Mouse (Mus musculus): ENCODE data around the gene Rab4a.

Rab4a gene

DNA sequence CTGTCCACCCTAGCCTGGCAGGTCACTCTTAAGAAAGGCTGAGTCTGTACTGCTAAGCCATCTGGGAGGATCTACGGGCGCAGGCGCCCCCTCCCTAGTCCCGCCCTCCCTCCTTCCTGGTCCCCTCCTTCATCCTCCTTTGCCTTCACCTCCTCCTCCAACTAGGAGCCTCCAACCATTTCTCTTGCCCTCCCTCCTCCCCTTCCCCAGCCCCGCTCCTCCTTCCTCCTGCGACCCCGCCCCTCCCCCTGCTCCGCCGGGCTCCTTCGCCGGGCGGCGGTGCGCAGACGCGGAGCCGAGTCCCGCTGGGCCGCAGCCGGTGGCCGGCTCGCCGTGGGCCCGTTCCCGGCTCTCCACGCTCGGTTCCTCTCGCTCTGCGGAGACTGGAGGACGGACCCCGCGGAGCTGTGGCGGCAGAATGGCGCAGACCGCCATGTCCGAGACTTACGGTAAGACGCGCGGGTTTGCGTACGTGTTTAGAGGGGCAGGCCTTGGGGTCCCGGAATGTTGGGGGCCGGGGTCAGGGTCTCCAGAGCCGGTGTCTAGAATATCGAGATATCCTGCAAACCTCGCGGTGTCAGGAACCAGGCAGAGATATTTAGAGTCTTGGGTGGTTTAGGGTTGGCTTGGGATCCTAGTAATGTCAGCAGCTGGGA, at the start of gene Rab4a:
TSS of gene Rab4a (plus strand) at position 268 of the 656 bp plus-strand sequence.
- DNase-seq, result peak; percentile 86

DNA sequence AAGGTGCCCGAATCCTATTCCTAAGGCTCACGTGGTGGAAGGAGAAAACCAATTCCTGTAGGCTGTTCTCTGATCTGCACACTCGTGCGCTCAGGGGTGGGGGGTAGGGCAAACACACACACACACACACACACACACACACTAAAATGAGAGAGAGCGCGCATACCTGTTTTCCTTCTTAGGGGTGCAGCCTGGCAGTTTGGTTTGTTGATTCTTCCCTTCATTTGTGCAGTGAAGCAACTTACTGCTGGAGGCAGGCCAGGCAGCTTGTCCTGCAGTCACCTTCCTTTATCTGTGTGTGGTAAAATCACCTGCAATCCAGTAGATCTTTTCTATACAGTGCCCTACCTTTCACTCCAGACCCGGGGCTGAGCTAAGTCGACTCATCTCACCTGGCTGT, 48.9 kb upstream of the Rab4a start:
- DNase-seq, result no peak

DNA sequence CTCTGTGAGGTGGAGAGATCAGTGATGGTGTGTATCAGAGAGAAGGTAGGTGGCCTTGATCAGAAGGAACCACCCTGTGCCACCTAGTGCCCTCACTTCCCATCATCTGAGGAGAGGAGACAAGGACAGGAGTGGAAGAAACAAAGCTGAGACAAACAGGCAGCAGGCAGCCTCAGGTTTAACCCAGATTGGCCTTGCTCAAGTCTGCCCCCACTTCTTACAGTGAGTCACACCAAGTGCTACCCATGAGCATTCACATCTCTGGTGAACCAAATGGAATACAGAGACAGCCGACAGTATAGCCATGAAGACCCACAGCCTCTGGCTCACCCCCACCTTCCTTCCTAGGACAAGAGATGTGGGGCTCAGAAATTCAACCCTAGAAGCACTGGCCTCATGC, 46.9 kb upstream of the Rab4a start:
- DNase-seq, result no peak

DNA sequence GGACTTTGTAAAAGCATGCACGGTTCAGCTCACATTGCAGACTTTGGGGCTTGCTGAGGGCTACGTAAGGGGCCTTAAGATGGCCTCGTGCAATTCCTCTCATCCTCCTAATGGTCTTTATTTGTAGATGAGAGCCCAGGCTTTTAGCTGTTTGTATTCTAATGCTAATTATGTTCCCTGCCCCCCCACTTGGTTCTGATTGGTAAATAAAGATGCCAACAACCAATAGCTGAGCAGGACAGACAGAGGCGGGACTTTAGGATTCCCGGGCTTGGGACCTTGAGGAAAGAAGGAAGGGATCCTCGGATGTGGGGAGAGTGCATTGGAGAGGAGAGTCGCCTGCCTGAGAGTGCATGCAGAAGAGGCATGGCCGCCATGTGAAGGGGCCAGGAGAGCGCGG, 45.9 kb upstream of the Rab4a start:
- no peak for DNase-seq

DNA sequence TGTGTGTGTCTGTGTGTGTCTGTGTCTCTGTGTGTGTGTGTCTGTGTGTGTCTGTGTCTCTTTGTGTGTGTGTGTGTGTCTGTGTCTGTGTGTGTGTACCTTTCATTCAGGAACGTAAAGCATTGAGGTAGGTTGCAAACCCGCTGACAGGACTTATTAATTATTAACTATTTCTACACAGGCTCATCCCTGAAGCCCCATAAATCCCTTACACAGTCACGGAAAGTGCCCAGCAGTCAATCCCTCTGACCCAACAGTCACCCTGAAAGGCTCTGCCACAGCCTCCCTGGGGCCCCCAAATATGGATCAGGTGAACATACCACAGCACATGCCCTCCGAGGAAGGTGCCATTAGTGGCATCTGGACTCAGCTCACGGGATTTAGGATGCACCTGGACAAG, 45.2 kb upstream of the Rab4a start:
- no peak for DNase-seq

DNA sequence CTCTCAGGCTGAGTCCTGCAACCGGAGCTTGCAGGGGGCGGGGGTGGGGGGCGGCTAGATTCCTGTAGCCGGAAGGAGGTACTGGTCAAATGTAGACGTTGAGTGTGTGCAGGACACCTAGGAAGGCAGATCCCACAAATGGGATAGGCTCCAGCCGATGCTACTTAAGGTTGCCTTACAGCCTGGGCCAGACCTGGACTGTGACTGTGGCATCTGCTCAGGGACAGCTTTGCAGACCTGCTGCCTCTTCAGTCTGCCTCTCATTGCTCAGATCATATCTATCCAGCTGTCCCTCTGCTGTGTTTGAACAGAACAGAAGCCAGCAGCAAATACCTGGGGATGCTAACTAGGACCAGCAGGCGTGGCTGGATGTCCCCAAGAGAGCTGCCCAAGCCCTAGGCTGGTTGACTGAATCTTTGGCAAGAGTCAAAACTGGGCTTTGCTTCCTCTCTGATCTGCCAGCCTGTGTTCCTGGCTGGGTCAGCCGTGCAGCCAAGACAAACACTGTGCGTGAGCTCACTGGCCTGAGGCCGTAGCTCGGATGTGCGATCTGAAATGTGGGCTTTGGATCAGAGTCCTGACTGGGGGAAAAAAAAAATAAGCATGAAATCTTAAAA, 44.4 kb upstream of the Rab4a start:
- peak; percentile 47 for DNase-seq

DNA sequence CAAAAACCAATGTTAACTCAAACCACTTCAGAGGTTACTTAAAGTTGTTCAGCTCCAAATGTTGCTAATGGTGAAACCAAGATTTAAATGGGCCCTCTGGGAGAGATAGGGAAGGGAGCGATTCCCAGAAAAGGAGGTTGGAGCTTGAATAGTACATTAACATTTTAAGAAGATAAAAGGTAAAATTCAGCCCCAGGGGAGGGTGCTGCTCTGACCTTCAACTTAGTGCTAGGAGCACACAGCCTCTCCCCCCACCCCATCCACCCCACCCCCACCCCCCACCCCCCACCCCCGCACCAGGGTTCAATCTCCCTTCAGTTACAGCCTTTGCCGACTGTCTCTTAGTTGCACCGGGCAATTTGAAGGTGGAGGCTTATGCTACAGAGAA, 43.9 kb upstream of the Rab4a start:
- no peak for DNase-seq

DNA sequence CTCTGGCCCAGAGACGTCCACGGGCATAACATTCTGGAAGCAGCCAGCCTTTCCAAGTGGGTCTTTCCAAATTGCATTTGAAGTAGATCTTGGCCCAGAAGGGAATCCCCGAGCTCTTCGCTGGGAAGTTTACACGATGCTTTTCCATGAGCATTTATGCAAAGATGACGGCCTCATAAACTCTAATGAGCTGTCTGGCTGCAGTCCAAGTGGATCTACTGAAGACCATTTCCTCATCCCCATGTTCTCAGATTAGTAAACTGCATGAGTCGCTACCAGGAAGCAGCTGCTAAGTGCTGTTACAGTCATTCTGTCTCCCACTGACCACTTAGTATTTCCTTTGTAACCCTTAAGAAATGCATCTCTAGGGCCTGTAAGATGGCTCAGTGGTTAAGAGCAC, 42.4 kb upstream of the Rab4a start:
- DNase-seq, result no peak

DNA sequence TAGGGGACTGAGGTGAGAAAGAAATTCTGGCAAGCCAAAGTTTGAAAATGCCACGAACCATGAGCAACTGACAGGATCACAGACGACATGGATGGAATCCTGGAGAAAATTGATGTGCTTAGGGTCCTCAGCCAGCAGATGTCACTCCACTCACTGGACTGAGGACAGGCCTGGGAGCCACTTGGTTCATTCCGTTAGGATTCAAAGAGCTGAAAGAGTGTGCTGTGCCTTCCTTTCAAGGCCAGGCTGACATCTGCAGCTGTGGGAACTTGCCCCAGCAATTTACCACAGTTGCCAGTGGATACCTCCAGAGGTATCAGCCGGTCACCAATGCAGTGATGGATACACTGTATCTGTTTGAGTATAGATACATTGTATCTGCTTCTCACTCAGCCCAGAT, 41.1 kb upstream of the Rab4a start:
- DNase-seq, result peak; percentile 39

DNA sequence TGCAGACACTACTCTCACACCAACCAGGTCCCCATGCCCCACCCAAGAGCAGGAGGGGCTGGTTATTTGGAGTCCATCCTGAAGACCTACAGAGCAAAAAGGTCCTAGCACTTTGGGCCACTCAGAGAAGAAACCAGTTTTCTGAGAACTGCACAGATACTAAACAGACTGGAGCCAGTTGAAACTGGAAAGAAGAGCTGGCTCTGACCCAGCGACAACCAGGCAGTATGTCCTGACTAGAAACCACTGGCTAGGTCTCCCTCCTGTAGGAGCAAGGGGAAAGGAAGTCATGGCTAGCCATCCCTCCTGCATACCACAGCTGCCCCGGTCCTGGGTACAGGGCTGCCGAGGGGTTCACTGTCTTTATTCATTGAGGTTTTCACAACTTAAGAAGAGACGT, 39.3 kb upstream of the Rab4a start:
- no peak for DNase-seq

DNA sequence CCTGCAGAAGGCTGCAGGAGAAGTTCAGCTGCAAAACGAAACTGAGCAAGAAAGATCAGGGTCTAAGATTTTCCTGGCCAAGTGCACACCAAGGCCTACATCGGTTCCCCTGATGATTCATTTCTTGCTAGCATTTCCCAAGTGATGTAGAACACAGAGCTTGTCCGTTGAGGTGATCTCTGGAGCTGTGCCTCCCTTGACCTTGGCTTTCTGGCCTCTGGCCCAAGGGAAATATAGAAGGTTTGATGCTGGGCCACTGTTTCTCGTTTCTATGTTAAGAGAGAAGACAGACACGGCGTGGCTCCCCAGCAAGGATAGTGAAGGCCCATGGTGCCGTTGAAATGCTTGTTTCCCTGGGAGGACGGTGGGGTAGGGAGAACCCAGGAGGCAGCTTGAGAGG, 37.9 kb upstream of the Rab4a start:
- DNase-seq, result no peak

DNA sequence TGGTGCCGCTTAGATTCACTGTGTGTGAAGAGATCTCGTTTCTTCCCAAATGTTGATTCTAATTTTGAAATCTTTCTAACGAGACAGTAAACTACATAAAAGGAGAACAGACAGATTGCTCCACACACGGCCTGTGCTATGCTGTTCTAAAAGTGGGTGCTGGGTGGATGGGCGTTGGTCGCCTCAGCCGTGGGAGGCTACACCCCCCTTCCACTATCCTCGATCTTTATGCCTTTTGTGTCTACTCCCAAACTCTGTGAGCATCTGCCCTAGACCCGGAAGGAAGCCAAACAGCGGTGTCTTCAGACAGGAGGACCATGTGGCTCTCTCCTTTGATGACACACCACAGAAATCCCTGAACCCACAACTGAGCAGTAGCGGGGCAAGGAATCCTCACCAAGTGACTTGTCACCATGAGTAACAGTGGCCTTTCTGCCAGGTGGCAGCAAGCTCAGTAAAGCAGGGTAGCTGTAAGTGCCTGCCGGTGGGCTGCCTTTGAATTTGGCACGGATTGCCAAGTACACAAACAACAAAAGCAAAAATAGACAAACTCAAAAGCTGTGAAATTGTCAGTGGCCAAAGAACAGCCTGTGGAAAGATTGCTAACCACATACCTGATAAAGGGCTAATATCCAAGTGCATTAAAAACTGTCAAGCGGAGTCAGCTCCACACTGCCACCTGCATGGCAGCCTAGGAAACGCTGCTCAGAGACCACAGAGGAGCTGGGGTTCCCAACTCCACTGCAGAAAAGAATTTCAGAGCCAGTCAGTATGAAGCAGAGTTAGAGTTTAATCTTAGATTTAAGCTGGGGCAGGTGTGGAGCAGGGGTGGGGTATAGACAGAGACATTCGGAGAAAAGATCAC, 37.1 kb upstream of the Rab4a start:
- peak; percentile 54 for DNase-seq

DNA sequence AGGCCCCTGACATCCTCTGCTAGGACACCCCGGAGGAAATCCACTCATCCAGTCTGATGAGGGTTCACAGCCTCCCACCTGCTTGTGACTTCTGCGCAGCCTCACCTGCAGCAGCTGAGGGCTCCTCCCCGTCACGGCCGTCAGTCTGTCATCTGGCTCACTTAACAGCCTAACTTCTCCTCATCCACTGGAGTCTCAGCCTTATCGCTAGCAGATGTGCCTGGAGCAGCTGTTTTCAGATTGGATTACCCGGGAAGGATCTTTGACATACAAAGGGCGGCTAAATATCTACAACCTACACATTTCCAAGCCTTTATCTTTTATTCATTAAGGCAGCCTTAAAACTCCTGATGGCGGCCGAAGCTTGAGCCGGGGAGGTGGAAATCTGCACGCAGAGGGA, 32.3 kb upstream of the Rab4a start:
- no peak for DNase-seq

DNA sequence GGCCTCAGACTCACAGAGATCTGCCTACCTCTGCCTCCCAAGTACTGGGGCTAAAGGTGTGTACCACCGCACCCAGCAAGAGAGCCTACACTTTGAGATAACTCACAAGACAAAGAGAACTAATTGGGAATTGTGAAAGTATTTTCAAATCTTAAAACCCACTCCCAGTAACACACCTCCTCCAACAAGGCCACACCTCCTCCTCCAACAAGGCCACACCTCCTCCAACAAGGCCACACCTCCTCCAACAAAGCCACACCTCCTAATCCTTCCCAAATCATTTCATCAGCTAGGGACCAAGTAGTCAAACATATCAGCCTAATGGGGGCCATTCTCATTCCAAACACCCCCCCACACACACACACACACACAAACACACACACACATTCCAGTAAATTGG, 31.3 kb upstream of the Rab4a start:
- DNase-seq, result no peak

DNA sequence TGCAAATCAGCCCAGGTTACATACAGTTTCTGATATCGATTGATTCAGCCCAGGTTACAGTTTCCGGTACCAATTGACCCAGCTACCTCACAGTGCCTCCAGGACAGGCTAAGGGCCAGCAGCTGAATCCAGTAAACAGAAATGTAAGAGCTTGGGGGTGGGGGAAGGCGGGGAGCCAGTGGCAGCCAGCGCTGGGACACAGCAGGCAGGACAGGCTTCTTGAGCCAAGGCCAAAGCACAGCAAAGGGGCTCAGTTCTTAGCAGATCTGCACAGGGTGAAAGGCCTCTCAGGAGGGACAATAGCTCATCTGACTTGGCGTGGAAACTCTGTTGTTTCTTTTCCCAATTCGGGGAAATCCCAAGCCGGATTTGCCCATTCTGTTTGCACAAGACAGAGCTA, 28.5 kb upstream of the Rab4a start:
- peak; percentile 22 for DNase-seq

DNA sequence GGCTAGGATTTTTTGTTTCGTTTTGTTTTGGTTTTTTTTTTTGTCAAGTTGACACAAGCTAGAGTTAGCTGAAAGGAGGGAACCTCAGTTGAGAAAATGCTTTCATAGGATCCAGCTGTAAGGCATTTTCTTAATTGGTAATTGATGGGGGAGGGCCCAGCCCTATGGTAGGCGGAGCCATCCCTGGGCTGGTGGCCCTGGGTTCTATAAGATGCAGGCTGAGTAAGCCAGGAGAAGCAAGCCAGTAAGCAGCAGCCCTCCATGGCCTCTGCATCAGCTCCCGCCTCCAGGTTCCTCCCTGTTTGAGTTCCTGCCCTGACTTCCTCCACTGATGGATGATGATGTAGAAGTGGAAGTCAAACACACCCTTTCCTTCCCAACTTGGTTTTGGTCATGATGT, 25.3 kb upstream of the Rab4a start:
- no peak for DNase-seq

DNA sequence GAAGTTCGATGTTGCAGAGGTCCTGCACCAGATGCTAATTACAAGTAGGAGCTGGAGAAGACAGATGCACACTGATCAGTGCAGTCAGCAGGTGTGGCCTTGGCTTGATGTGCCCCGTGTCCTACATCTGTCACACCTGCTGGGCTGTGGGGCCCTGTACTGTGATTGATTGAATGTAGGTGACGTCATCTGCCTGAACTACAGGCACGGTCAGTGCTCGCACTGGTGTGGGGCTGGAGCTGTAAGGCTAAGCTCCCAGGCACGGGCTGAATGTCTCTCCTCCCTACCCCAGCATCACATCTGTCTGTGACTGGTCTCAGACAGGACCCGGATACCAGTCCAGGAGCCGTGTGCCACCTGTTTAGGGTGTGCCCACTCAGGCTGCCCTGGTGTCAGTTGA, 24.5 kb upstream of the Rab4a start:
- no peak for DNase-seq

DNA sequence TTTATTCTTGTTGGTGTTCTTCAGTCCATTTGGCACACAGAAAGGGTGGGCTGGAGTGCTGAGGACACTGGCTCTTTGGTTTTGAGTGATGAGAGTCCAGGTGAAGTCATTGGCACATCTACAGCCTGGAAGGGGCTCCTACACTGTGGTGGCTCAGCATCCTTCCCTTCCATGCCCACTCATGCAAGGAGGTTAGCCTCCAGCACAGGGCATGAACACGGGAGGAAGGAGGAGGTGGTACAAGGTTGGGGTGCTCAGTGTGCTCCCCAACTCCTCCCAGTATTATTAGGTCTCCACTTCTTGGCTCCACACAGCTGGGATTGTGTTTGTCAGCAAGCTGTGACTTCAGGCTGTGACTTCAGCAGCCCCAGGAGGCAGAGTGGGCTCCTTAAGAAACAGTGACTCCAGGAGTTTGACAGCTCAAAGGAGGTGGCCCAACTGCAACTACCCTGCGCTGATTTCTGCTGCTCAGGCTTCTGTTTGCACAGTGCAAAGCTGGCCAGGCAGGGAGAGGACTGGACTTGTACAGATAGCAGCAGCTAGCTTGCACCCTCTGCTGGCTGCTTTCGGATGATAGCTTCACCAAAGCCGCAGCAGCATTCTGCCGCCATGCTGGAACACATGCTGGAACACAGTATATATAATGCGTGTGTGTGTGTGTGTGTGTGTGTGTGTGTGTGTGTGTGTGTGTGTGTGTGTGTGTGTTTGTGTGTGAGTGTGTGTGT, 22.1 kb upstream of the Rab4a start:
- DNase-seq, result peak; percentile 83

DNA sequence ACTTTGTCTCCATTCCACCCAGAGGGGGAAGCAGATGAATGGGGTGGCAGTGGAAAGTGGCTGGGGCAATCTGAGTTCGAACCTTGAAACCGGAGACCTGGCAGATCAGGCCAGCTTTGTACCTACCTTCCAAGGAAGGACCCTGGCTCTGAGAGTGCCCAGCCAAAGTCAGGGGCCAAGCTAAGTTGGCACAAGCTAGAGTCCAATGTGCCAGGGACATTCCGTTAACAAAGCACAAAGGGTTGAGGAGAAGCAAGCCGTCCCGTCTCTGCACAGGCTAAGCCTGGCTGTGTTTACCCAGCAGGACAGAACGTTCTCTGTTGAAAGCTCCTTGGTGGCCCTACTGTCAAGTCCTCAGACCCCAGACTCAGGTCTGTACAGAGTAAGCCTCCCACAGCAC, 19.6 kb upstream of the Rab4a start:
- DNase-seq, result peak; percentile 32

DNA sequence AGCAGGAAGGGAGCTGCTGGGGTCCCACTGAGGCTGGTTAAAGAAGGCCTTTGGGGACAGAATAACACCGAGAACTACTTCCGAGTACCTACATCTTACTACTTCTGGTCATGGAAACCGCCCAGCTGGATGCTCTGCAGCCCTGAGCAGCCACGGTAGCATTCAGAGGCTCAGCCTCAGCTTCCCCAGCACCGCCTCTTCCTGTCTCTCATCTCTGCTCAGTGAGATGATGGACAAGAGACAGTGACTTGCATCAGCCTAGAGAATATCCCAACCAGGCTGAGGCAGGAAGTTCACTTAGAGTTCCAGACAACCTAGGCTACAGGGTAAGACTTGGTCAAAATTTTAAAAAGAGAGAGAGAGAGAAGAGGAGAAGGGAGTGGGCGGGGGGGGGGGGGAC, 19.1 kb upstream of the Rab4a start:
- no peak for DNase-seq

DNA sequence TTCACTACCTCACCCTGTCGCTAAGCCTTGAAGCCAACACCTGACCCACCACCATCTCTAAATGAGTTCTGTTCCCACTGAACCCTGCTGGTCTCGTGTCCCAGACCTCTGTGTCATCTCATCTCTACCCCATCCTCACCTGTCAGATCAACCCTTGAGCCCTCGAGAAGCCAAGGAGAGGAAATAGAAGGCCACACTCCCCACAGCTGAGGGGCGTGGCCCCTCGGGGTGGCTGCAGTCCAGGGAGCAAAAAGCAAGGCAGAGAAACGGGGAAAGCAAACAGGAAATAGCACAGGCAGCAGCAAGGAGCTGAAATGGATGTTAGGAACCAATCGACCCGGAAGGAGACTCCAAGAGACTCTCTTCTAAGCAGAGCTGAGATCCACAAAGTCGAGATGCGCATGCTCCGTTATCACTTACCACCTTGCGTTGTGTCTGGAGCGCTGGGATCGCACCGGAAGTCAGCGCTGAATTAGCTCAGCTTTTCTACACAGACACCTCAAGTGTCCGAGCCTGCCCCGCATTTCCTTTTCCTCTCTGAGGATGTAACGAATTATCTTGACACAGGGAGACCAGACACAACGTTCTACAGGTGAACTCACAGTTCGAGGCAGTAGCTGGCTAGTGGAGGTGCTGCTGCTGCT, 18.4 kb upstream of the Rab4a start:
- DNase-seq, result peak; percentile 31

DNA sequence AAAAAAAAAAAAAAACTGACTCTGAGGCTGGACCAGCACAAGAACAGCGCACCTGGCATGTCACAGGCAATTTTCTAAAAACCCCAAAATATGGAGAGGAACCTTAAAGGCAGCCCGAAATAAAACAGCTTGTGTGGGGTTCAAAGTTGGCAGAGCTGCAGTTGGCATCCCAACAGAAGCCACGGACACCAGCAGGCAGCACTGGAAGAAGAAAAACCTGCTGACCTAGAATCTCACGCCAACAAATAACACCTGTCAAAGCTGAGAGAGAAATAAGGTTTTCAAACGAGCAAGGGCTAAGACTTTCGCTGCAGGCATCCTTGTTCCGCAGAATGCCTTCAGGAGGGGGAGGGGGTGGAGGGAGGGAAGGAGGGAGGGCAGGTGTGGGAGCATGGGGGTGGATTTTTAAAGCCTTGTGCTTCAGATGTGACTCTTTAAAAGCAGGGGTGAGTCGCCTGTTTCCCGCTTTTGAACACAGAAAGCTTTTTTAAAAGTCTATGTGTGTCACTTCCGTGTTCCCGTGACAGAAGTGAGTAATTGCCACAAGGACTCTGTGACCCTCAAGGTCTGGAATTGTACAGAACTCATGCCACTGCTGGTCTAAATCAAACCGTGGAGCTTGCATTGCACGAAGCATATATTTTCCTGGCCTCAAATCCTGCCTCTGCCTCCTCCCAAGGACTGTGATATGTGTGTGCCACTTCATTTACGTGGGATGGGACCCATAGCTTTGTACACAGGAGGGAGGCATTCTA, 17.2 kb upstream of the Rab4a start:
- peak; percentile 86 for DNase-seq

Measured in cerebellum, adult 8-10 months (tissue).